Mouse (Mus musculus) liver, embryonic 14.5 days (tissue): Measurements from ENCODE around the gene Lrrc4c. TPM values are rescaled to one million over a fixed set of nuclear protein-coding genes. Genes with fewer than 3 reads are reported as not detected.

ENCODE experiments used
- ATAC-seq: fragments of 200-750 bp; cut with Nextera tagmentation; 2 replicates; pipeline ENCODE4 v1.8.0; 2017; ENCODE audit warnings: moderate number of reproducible peaks, mild to moderate bottlenecking, moderate library complexity; ENCODE audit not compliant: insufficient read depth
- DNase-seq, 3 experiments: peaks; one replicate each; pipeline ENCODE4 v3.0.0-alpha.2; 2012 to 2013; ENCODE audit warnings: low read depth in 3 of 3, low spot score in 3 of 3
- H3K27ac ChIP-seq: fragments of 300-500 bp; sonication (generic); 2 replicates; pipeline ENCODE4 v1.5.1; 2014; ENCODE audit warnings: moderate library complexity, mild to moderate bottlenecking, control low read depth, inconsistent platforms
- H3K27me3 ChIP-seq: fragments of 300-500 bp; sonication (generic); 2 replicates; pipeline ENCODE4 v1.6.1; 2014; ENCODE audit warnings: mild to moderate bottlenecking, low read length, moderate library complexity; ENCODE audit not compliant: control insufficient read depth, insufficient read depth
- H3K36me3 ChIP-seq: fragments of 300-500 bp; sonication (generic); replicated peaks from 2 replicates; pipeline ENCODE4 v1.6.1; 2014; ENCODE audit warnings: low read depth; ENCODE audit not compliant: control insufficient read depth, insufficient read depth
- H3K4me1 ChIP-seq, 2 experiments: fragments of 200-500 bp in 1 of 2; fragments of 300-500 bp in 1 of 2; sonication (generic) in 1 of 2; replicated peaks; 2 replicates each; pipeline ENCODE4 v1.6.1; 2012 to 2014; ENCODE audit warnings: antibody characterized with exemption in 1 of 2, inconsistent platforms in 1 of 2, low read length in 1 of 2; ENCODE audit not compliant: control insufficient read depth in 2 of 2, insufficient read depth in 2 of 2
- H3K4me2 ChIP-seq: fragments of 300-500 bp; sonication (generic); 2 replicates; pipeline ENCODE4 v1.6.1; 2014; ENCODE audit warnings: low read depth, mild to moderate bottlenecking, control low read depth, moderate library complexity
- H3K4me3 ChIP-seq, 2 experiments: fragments of 200-500 bp in 1 of 2; fragments of 300-500 bp in 1 of 2; sonication (generic) in 1 of 2; 2 replicates each; pipeline ENCODE4 v1.5.1; 2012 to 2014; ENCODE audit warnings: low read depth in 2 of 2, low read length in 2 of 2, mild to moderate bottlenecking in 2 of 2, control low read depth in 1 of 2, inconsistent platforms in 1 of 2, moderate library complexity in 1 of 2; ENCODE audit not compliant: insufficient read depth in 1 of 2
- H3K9ac ChIP-seq: fragments of 300-500 bp; sonication (generic); replicated peaks from 2 replicates; pipeline ENCODE4 v1.6.1; 2014; ENCODE audit warnings: mild to moderate bottlenecking, control low read depth, moderate library complexity
- H3K9me3 ChIP-seq: fragments of 300-500 bp; sonication (generic); 2 replicates; pipeline ENCODE4 v1.6.1; 2016; ENCODE audit warnings: low read length, mixed read lengths; ENCODE audit not compliant: control insufficient read depth
- CTCF ChIP-seq: IDR thresholded peaks from 2 replicates; pipeline ENCODE4 v1.5.1; 2016; ENCODE audit warnings: antibody characterized with exemption, low read depth, control low read depth
- EP300 ChIP-seq: IDR thresholded peaks from 2 replicates; pipeline ENCODE4 v1.6.1; 2016; ENCODE audit warnings: antibody characterized with exemption, low read depth
- WGBS: fragments of 180-500 bp; shearing (Covaris S2); extraction: QIAGEN DNeasy Blood & Tissue Kit; methylation state at CpG from one replicate; pipeline ENCODE4 v1.1.7; 2014; ENCODE audit not compliant: insufficient replicate concordance; 5-methylcytosine and 5-hydroxymethylcytosine counted together
- microRNA-seq: library from miRNA; unstranded; fragments of <30 nt; microRNA quantifications from one replicate; pipeline ENCODE4, GENCODE M21; 2016
- polyA plus RNA-seq, 2 experiments: library from polyadenylated mRNA; depleted of rRNA in 1 of 2; stranded (reverse) in 1 of 2; unstranded in 1 of 2; fragments of >200 nt; fragmentation: Nextera tagmentation in 1 of 2; extraction: Ambion mirVana in 1 of 2; gene quantifications; 2 replicates each; pipeline versions ENCODE4 v1.2.1 to v1.2.3; 2012 to 2014

Gene Lrrc4c
- polyA plus RNA-seq, 2 experiments: 0.04 to 0.19 TPM

GRCm38 (mm10) chr2:97652711-97653110 lies 1334.7 kb downstream of the Lrrc4c start:
- 64% methylated on average over 1 of the region's 1 CpGs for WGBS
- H3K9ac ChIP-seq: no peak overlapping the region
- no peak overlapping the region for H3K4me2 ChIP-seq
- no peaks in the 10 kb centered on the region for H3K36me3 ChIP-seq
- H3K27me3 ChIP-seq: no peaks in the 10 kb centered on the region
- TF ChIP-seq CTCF (no peak), EP300 (no peak)
- H3K9me3 ChIP-seq: no peaks in the 10 kb centered on the region
- H3K27ac ChIP-seq: no peak overlapping the region
- H3K4me3 ChIP-seq: no peak overlapping the region
- no peak for DNase-seq
- no peaks in the 10 kb centered on the region for H3K4me1 ChIP-seq
- no peak for ATAC-seq

Small RNAs within 50 kb of the gene (microRNA-seq; reads per million reads assigned to microRNA genes)
- gene Gm44320: not detected
